Mouse (Mus musculus) neutrophil, adult 83 days (primary cell): ENCODE measurements around the gene Tmem47. TPM values are rescaled to one million over a fixed set of nuclear protein-coding genes. Genes with fewer than 3 reads are reported as not detected.

Experiments used
- total RNA-seq, 2 experiments: library from RNA; stranded (reverse); gene quantifications; one replicate each; pipeline ENCODE4 v1.2.4; 2023

Gene Tmem47
- total RNA-seq = not detected

DNA sequence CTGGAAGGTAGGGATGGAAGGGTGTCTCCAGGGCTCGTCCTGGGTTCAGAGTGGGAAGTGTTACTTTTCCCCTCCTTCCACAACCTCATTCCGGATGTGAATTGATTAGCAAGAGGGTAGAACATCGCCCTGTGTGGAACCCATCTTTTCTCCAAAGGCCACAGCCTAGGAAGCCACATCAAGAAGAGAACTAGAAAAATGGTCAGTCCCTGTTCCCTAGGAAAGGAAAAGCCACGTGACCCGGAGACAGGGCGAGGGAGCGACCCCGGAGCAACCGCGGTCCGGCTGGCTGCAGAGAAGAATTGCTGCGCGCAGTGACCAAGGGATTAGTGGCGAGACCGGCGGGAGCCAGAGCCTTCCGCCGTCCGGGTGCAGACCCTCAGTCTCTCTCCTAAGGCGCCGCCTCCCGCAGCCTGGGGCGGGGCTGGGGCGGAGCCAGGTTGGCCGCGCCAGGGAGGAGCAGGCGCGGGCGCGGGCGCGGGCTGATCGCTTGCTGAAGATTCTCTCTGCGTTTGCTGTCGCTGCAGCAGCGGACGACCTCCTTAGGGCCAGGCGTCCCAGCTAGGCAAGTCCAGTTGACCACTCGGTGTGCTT is at the start of gene Tmem47:
TSS of gene Tmem47 (plus strand) at position 489 of the 594 bp plus-strand sequence.

